Mouse (Mus musculus): ENCODE data around the gene Zfp652.

Gene Zfp652

DNA sequence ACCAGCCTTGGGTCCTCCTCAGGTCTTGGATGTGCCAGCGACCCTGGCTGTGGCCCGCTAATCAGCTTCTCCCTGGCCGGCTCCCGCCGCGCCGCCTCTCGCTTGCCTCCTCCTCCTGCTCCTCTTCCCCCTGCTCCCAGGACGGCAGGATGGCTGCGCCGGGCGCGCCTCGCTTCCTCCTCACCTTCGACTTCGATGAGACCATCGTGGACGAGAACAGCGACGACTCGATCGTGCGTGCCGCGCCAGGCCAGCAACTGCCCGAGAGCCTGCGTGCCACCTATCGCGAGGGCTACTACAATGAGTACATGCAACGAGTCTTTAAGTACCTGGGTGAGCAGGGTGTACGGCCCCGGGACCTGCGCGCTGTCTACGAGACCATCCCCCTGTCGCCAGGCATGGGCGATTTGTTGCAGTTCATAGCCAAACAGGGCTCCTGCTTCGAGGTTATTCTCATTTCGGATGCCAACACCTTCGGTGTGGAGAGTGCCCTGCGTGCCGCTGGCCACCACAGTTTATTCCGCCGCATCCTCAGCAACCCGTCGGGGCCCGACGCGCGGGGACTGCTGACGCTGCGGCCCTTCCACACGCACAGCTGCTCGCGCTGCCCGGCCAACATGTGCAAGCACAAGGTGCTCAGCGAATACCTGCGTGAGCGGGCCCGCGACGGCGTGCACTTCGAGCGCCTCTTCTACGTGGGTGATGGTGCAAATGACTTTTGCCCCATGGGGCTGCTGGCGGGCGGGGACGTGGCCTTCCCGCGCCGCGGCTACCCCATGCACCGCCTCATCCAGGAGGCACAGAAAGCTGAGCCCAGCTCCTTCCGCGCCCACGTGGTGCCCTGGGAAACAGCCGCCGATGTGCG is 118.2 kb downstream of the Zfp652 start:
- in situ Hi-C loops (cut with MboI, MseI): no loop called here

DNA sequence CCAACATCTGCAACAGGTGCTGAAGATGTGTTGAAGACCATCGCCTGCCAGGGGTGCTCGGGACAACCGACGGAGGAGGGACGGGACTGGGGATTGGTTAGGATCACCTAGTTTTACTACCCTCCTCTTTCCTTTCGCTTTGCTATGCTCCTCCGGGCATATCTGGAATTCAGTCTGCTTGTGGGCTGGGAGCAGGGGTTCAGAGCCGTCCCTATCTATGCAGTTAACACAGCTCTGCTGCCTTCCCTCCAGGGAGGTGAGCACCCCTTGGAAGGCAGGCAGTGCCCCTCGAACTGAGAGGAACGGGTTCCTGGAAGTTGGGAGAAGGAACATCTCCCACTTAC is 118.8 kb downstream of the Zfp652 start:
- in situ Hi-C loops (cut with MboI, MseI): no loop called here

DNA sequence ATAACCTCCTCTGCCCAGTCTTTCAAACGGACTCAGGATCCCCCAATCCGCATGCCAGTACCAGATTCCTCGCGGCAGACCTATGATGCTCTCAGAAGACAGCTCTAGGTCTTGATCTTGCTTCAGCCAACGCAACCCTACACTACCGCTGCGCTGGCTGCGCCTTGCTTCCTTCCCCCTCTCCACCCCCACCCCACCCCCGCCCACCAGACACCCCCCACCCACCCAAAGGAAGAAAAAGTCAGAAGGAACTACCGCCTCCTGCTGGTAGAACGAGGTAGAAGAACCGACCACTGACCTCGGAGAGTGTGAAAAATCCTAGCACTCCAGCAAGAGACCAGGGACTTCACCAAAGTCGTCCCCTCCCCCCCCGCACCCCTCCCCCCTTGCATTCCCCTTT is 119.2 kb downstream of the Zfp652 start:
- in situ Hi-C loops (cut with MboI, MseI): no loop called here

DNA sequence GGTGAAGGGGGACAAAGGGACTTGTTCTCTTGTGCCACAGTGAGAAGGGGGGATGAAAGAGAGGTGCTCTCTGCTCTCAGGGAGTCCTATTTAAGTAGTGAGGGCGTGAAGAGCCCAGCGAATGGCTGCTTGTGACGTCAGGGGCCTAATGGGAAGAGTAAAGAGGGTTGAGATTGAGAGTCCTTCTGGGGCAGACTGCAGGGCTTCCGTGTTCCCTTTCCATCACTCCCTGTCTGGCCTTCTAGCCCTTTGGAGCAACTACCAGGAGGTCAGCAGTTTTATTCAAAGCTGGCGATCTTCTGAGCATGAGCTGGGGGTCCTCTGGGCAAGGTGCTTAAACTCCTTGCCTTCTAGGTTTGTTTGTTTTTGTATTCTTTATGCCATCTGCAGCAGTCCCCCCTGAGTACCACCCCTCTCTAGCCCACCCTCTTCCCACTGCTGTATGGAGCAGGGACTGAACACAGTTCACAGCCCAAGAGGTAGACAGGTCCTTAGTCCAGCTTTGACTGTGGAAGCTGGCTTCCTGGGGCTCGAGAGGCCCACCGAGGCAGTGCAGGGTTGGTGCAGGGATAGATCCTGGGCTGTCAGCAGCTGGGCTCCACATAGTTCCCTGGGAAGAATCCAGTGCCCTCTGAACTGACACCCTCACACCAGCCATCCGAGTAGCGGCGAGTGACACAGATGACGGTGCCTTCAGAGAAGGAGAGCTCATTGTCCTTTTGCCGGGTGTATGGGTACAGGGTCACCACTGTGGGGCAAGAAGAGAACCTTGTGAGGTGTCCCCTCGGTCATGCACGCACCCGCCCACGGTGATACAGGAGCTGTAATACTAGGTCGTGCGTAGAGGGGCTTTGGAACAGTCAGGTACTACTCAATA is 119.9 kb downstream of the Zfp652 start:
- in situ Hi-C loops (cut with MboI, MseI): no loop called here

DNA sequence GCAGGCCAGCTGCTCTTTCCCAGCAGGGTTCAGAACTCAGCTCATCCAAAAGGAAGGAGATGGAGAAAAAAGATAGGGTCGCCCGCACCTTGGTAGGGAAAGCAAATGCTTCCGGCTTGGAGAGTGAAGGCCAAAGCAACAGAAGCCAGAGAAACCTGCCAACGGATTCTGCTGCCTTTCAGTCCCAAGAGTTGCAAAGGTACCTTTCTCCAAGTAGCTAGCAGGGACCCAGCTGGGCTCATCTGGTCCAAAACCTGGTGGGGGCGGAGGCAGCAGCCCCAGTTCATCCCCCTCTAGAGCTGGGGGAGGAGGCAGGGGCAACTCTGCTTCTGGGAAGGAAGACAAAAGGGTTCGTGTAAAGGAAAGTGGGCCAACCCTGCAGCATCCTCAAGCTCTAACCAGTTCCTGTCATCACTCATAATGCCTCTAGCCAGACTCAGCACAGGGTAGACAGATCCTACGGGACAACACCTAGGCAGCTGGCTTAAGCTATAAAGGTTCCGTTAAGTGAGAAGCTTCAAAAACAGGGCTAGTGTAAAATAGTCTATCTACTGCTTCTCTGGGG is 120.6 kb downstream of the Zfp652 start:
- in situ Hi-C loops (cut with MboI, MseI): no loop called here

DNA sequence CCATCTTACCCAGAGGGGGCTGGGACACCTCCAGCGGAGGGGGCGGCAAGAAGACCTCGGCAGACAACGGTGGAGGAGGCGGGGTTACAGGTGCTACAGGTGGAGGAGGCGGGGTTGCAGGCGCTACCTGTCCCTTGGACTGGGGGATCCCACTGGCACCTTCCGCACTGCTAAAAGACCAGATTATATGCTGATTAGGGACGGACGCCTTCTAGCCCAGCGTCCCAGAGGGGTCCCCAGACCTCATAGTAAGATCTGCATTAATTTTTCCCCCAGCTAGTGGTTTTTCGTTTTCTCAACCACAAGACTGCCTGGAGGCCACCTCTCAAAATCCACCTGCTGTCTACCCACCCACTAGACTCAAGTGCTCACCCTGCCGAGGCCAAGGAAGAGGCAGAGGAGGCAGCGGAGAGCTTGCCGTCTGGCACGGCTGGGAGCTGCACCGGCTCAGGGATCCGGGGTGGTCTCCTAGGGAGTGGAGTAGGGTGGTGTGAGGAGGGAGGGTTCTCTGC is 121.2 kb downstream of the Zfp652 start:
- in situ Hi-C loops (cut with MboI, MseI): no loop called here

DNA sequence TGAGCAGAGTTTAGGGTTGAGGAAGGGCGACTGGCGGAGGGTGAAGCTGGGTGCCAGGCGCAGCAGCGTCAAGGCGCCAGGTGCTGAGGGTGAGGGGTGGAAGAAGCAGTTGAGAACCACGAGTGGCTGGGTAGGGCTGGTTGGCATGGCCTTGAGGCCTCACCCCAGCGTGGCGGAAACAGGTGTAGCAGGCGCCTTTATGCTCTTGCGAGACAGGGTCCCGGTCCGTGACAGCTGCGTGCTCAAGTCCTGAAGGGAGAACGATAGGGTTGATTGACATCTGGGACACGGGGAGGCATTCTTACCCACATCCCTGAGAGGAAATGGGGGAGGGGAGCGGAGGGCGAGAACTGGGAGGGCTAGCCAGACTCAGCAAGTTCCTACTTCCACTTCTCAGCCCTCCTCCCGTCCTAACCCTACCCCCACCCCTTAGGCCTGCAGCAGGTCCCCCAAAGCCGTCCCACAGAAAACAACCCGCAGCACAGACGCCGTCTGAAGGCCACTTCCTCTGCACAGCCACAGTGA is 121.7 kb downstream of the Zfp652 start:
- in situ Hi-C loops (cut with MboI, MseI): no loop called here

DNA sequence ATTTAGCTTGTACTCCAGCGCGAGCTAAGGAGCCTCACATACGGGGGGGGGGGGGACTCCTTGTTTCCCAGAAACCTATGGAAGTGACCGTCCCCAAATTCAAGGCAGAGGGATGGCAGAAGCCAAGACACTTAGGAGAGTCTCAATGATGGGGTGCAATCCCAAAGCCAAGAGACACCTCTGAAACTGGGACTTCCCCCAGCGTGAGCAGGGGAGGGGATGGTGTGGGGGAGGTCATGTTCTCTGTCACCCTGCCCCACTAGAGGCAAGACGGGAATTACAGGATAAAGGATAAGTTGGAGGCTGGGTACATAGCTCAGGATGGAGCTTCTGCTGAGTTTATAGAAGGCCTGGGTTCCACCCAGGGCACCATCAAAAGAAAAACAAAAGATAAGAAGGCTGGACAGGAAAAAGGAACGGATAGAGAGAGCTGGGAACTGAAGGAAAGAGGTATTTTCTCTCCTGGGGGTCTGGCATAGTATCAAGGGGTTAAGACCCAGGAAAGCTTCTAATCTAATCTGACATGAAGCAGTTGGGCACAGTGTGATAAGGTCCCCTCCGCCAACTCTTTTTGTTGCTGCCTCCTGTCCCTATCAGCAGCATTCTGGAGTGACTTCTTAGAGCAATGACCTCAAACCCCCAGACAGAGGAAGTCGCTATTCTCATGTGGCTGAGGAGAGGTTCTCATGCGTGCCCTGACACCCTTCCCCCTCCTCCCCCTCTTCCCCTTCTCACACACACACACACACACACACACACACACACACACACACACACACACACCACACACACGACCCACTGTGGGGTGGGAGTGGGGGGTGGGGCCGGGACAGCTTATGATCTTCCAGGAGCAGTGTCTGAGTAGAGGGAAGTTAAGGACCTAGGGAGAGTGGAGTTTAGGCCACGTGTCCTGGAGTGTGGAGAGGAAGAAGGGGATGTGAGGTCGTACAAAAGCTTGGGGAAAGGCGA is 122.6 kb downstream of the Zfp652 start:
- in situ Hi-C loops (cut with MboI, MseI): no loop called here

DNA sequence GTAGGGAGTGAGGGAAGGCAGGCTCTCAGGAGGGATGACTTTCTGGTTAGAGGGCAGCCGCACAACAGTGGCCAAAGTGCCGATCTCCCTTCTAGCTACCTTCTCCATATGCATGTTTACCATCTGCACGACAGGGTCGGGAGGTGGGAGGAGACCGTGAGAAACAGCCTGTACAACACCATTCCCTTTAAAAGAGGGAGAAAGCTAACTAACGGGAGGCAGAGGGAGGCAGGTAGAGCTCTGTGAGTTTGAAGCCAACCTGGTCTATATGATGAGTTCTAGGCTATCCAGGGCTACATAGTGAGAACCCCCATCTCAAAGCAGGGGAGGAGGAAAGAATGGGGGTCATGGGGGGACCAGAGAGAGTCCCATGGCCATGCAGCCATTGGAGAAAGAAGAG is 123.4 kb downstream of the Zfp652 start:
- in situ Hi-C loops (cut with MboI, MseI): no loop called here

DNA sequence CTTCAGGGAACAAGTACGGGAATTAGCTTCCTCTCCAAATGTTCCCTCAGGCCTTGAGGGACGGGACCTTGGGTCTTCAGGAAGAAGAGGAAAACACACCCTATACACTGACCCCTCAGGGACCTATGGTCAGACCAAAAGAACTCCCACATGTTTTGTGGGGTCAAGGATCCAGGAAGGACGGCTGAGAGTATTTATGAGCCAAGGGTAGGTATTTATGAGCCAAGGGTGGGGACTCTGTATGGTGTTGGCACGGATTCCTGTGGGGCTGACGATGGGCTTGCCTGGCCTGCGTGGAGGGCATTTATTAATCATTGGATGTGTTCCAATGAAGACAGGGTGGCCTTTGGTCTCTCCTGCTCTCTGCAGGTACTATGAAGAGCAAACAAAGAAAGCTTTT is 124.0 kb downstream of the Zfp652 start:
- in situ Hi-C loops (cut with MboI, MseI): no loop called here

DNA sequence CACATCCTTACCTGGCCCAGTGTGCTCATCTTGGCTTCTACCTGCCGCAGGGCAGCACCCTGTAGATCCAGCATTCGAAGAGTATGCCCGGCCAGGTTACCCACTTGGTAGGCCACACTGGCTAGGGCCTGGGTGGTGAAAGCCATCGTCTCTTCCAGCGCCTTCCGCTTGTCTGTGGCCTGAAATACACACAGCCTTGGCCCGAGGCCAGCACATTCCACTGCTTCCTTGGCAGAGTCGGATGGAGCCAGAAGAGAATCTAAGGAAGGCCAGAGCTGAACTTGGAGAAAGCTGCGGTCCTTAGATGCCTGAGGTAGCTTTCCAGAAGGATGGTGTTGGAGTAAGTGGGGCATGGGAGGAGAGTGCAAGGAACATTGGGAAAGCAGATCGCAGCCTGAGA is 124.6 kb downstream of the Zfp652 start, which contains the start of gene Gngt2:
Gene Gngt2, plus strand, starts transcription at position 158 of the 400 bp plus-strand sequence.
- in situ Hi-C loops (cut with MboI, MseI): no loop called here

DNA sequence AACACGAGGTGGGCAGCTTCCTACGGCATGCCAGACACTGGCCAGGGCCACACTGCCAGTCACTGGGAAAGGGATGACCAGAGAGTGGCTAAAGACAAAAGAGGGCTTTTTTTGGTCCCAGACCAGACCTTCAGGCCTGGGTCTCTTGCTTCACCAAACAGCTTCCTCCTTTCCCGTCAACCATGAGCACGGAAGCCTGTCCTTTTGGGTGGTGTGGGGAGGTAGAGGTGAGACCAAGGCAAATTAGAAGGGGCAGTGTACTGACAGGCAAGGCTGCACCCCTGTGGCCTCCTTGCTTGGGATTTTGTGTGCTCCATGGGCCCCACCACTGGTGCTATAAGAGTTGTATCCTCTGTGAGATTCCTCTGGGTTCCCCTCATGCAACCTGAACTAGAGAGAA is 126.1 kb downstream of the Zfp652 start:
- in situ Hi-C loops (cut with MboI, MseI): no loop called here

DNA sequence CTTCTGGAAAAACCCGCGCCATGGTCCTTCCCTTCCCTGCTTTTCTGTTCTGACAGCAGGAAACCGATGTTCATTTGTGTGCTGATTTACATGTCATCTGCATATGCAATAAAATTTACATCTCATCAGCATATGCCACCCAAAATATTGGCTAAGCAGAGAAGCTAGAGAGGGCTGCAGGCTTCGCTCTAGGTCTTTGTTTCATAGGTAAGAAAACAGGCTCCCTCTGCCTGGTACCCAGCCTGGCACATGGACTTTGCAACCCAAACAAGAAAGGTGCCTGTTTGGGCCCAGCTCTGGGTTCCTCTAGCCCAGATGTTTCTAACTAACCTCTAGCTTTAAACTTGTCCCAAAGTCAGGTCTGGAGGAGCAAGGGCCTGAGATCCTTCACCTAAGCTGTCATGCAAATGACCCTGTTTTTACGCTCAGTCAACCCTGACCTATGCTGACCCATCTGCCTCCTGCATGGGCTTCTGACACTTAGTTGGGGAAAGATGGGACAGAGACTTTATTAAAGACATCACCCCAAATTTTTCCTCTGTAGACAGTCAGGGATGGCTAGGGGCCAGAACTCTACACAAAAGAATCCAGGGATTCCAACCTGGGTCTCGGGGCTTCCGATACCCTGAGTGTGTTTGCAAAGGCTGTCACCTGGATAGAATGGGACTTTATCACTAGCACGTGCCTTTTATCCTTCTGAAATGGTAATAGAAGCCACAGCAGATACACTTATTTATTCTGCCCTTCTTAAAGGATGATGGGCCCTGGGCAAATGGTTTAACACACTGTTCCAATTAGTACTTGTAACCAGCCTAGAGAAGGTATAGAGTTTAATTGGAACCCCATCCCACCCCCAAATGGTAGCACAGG is 126.8 kb downstream of the Zfp652 start:
- in situ Hi-C loops (cut with MboI, MseI): no loop called here

DNA sequence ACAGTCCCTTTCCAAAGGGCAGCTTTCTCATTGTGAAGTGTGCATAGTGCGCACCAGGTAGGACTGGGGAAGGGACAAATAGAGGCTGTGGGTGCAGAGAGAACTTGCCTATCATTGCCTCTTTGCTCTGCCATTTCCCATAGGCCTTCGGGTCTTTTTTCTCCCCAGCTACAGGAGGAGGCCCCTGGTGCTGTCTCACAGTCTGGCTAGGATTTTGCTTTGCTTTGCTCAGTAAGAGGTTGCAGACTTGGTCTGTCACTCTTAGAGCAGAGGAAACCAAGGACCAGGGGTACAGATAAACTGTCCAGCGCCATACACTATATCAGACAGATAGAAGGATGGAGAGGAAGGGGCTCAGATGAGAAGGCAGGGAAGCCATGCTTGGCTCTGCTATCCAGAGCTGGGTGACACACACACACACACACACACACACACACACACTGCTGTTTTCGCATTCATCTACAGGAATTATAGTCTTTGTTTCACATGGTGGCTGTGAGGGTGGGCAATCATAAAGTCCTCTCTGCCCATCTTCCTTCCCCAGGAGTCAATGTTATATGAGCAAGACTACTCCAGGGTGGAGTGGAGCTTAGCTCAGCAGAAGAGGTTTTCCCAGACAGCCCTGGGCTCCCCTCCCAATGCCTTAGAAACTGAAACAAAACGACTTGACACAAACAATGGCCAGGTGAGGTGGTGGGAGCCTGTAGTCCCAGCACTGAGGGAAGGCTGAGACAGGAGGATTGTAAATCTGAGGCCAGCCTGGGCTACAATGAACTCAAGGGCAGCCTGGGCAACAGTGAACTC is 128.4 kb downstream of the Zfp652 start:
- in situ Hi-C loops (cut with MboI, MseI): no loop called here

DNA sequence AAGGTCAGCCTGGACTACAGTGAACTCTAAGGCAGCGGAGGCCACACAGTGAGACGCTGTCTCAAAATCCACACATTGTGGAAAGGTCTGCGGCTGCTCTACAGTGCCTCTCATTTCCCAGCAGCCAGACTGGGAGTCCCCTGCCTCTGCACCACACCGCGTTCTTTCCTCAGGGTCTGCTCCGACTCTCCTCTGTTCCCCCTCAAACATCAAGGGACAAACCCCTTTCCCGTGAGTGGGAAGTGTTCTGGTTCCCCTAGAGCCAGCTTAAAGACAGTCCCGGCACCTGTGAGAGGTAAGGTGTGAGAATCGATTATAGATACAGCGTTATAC is 129.0 kb downstream of the Zfp652 start:
- in situ Hi-C loops (cut with MboI, MseI): no loop called here

DNA sequence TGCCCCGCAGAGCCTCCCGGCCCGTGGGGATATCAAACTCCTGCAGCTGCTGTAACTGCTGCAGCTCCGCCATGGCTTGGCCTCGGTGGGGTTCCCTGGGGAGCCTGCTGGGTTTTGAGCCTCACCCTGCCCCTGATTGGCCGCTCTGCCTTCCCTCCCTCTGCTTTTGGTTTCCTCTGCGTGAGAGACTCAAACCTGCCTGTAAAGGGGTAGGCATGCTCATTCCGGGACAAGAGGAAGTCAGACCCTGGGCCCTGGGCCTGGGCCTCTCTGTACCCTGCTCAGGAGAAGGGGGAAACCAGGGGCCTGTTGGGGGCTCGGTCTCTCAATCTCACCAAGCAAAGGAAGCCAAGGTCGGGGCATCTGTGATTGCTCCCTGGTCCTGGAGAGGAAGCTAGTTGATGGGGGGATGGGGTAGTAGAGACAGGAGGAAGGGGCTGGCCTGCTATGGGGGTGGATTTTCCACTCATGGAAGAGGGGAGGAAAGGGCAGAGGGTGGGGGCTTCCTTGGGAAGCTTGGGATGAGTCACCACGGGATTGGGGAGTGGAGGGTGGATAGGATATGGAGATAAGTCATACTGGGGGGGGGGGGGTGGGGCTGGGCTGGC is 129.7 kb downstream of the Zfp652 start, which contains the start of gene Abi3:
Gene Abi3, minus strand, starts transcription at position 403 of the 608 bp plus-strand sequence.
- in situ Hi-C loops (cut with MboI, MseI): no loop called here

DNA sequence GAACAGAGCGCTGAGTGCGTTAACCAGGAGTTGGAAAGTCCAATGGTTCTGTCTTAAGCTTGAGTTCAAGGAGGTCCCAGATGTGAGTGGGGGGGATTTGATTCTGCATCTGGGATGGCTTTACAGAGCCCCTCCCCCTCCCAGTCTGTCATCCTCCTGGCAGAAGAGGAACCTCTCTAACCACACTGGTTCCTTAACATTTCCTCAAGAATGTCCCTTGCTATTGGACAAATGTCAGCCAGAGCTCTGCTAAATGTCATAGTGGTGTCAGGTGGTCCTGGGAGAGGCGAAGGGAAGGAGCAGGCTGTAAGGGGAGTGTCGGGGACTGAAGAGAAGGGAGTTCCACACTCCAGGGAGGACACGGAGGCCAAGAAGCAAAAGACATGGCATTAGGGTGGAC is 130.5 kb downstream of the Zfp652 start:
- in situ Hi-C loops (cut with MboI, MseI): no loop called here

DNA sequence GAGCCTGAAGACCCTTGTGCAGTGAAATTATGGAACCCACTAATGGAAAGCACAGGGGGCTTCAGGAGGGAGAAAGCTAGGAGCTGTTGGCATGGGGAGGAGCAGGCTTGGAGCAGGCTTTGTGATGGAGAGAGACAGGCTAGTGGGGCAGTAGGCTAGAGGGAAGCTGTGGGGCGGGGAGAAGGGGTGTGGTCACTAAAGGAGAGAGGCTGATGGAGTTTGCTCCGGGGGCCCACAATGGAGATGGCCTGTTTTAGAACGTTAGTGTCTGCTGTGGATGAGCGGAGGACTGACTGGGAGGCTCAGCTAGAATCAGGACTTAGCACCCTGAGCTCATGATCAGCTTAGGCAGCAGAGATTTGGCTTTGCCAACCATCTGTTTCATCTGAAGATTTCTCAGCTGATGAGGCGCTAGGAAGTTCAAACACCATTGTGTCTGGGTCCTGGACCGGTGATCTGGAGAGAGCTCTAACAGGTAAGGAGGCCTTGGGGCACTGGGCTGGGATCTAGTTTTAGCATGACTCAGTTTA is 131.0 kb downstream of the Zfp652 start:
- in situ Hi-C loops (cut with MboI, MseI): no loop called here

Measured in T-helper 17 cell (primary cell).